Mouse (Mus musculus) intestine, embryonic 16.5 days (tissue): ENCODE results near the gene Ddx58. TPM values are rescaled to one million over a fixed set of nuclear protein-coding genes. Genes with fewer than 3 reads are reported as not detected.

Experiments used
- ATAC-seq: fragments of 200-750 bp; cut with Nextera tagmentation; 2 replicates; pipeline ENCODE4 v1.8.0; 2017; ENCODE audit warnings: moderate TSS enrichment, moderate library complexity
- H3K27ac ChIP-seq: fragments of 300-500 bp; sonication (generic); 2 replicates; pipeline ENCODE4 v1.5.1; 2014; ENCODE audit warnings: mild to moderate bottlenecking, low read length
- H3K27me3 ChIP-seq: fragments of 300-500 bp; sonication (generic); replicated peaks from 2 replicates; pipeline ENCODE4 v1.6.1; 2014; ENCODE audit warnings: low read length, control low read depth, mixed read lengths; ENCODE audit not compliant: control insufficient read depth, insufficient read depth
- H3K36me3 ChIP-seq: fragments of 300-500 bp; sonication (generic); 2 replicates; pipeline ENCODE4 v1.6.1; 2014; ENCODE audit warnings: low read length, control low read depth; ENCODE audit not compliant: control insufficient read depth, insufficient read depth
- H3K4me1 ChIP-seq: fragments of 300-500 bp; sonication (generic); 2 replicates; pipeline ENCODE4 v1.6.1; 2014; ENCODE audit warnings: low read length, control low read depth, mixed read lengths; ENCODE audit not compliant: control insufficient read depth, insufficient read depth
- H3K4me2 ChIP-seq: fragments of 300-500 bp; sonication (generic); 2 replicates; pipeline ENCODE4 v1.6.1; 2014; ENCODE audit warnings: low read depth, low read length, control low read depth
- H3K4me3 ChIP-seq: fragments of 300-500 bp; sonication (generic); 2 replicates; pipeline ENCODE4 v1.5.1; 2014; ENCODE audit warnings: mild to moderate bottlenecking, low read length
- H3K9ac ChIP-seq: fragments of 300-500 bp; sonication (generic); 2 replicates; pipeline ENCODE4 v1.6.1; 2014; ENCODE audit warnings: low read depth, low read length
- H3K9me3 ChIP-seq: fragments of 300-500 bp; sonication (generic); 2 replicates; pipeline ENCODE4 v1.6.1; 2016; ENCODE audit warnings: low read length, control low read depth; ENCODE audit not compliant: control insufficient read depth
- WGBS: fragments of 180-500 bp; shearing (Covaris S2); extraction: QIAGEN DNeasy Blood & Tissue Kit; methylation state at CpG from one replicate; pipeline ENCODE4 v1.1.7; 2014; 5-methylcytosine and 5-hydroxymethylcytosine counted together
- polyA plus RNA-seq: library from polyadenylated mRNA; unstranded; fragments of >200 nt; fragmentation: Nextera tagmentation; extraction: Ambion mirVana; gene quantifications from 2 replicates; pipeline ENCODE4 v1.2.1, GENCODE M21; 2015

The Ddx58 gene
- polyA plus RNA-seq, 1 experiment from 2014 or later, result 9.9 TPM

- H3K27ac ChIP-seq, result no peak overlapping the region
- no peak overlapping the region for H3K4me2 ChIP-seq
- 91% methylated on average over 6 of the region's 6 CpGs for WGBS
- H3K36me3 ChIP-seq, result peaks cover 8% of the 10 kb centered on the region
- H3K9me3 ChIP-seq, result no peaks in the 10 kb centered on the region
- ATAC-seq, result no peak
- H3K4me1 ChIP-seq, result peaks cover 2% of the 10 kb centered on the region; the same call in 1 of the 2 replicates
- H3K27me3 ChIP-seq, result no peaks in the 10 kb centered on the region
- H3K9ac ChIP-seq, result no peak overlapping the region
- no peak overlapping the region for H3K4me3 ChIP-seq
Measured at GRCm38 (mm10) chr4:40180046-40180445, 59.6 kb downstream of the Ddx58 start.

- peaks cover 2% of the 10 kb centered on the region; the same call in 1 of the 2 replicates for H3K4me1 ChIP-seq
- no peak overlapping the region for H3K4me2 ChIP-seq
- WGBS, result 90% methylated on average over 17 of the region's 17 CpGs
- no peaks in the 10 kb centered on the region for H3K9me3 ChIP-seq
- peaks cover 5% of the 10 kb centered on the region for H3K36me3 ChIP-seq
- H3K27me3 ChIP-seq, result no peaks in the 10 kb centered on the region
- no peak overlapping the region for H3K4me3 ChIP-seq
- H3K9ac ChIP-seq, result no peak overlapping the region
- no peak overlapping the region for H3K27ac ChIP-seq
- ATAC-seq, result no peak
Measured at GRCm38 (mm10) chr4:40178584-40178983, 61.0 kb downstream of the Ddx58 start.

GRCm38 (mm10) chr4:40174321-40174720, 65.3 kb downstream of the Ddx58 start:
- H3K27ac ChIP-seq, result no peak overlapping the region
- no peaks in the 10 kb centered on the region for H3K27me3 ChIP-seq
- peaks cover 5% of the 10 kb centered on the region for H3K36me3 ChIP-seq
- H3K9ac ChIP-seq, result no peak overlapping the region
- no peak overlapping the region for H3K4me3 ChIP-seq
- H3K4me1 ChIP-seq, result no peaks in the 10 kb centered on the region
- 54% methylated on average over 4 of the region's 4 CpGs for WGBS
- no peaks in the 10 kb centered on the region for H3K9me3 ChIP-seq
- ATAC-seq, result no peak
- no peak overlapping the region for H3K4me2 ChIP-seq

GRCm38 (mm10) chr4:40172336-40172735, 67.3 kb downstream of the Ddx58 start:
- Histone ChIP-seq H3K4me2 (no peak overlapping the region), H3K9me3 (no peaks in the 10 kb centered on the region), H3K36me3 (peaks cover 2% of the 10 kb centered on the region; the same call in 1 of the 2 replicates), H3K4me1 (no peaks in the 10 kb centered on the region), H3K9ac (no peak overlapping the region), H3K27me3 (no peaks in the 10 kb centered on the region), H3K4me3 (no peak overlapping the region), H3K27ac (no peak overlapping the region)
- WGBS, result 89% methylated on average over 2 of the region's 2 CpGs
- ATAC-seq, result no peak

- Histone ChIP-seq H3K27me3 (no peaks in the 10 kb centered on the region), H3K36me3 (peaks cover 2% of the 10 kb centered on the region; the same call in 1 of the 2 replicates), H3K9ac (no peak overlapping the region), H3K4me2 (no peak overlapping the region), H3K4me3 (no peak overlapping the region), H3K9me3 (no peaks in the 10 kb centered on the region), H3K27ac (no peak overlapping the region), H3K4me1 (no peaks in the 10 kb centered on the region)
- WGBS, result 89% methylated on average over 4 of the region's 4 CpGs
- no peak for ATAC-seq
Measured at GRCm38 (mm10) chr4:40171477-40171876, 68.2 kb downstream of the Ddx58 start.

GRCm38 (mm10) chr4:40163646-40164045, 76.0 kb downstream of the Ddx58 start:
- no peak overlapping the region for H3K9ac ChIP-seq
- H3K27me3 ChIP-seq, result no peaks in the 10 kb centered on the region
- no peak for ATAC-seq
- WGBS, result 91% methylated on average over 10 of the region's 10 CpGs
- no peak overlapping the region for H3K27ac ChIP-seq
- no peaks in the 10 kb centered on the region for H3K9me3 ChIP-seq
- H3K4me2 ChIP-seq, result no peak overlapping the region
- no peaks in the 10 kb centered on the region for H3K36me3 ChIP-seq
- no peaks in the 10 kb centered on the region for H3K4me1 ChIP-seq
- H3K4me3 ChIP-seq, result no peak overlapping the region

GRCm38 (mm10) chr4:40160591-40161434, 78.8 kb downstream of the Ddx58 start:
- H3K9ac ChIP-seq, result no peak overlapping the region
- no peak overlapping the region for H3K4me2 ChIP-seq
- no peak for ATAC-seq
- no peak overlapping the region for H3K27ac ChIP-seq
- no peak overlapping the region for H3K4me3 ChIP-seq
- H3K36me3 ChIP-seq, result no peaks in the 10 kb centered on the region
- H3K9me3 ChIP-seq, result no peaks in the 10 kb centered on the region
- H3K4me1 ChIP-seq, result peaks cover 17% of the 10 kb centered on the region
- no peaks in the 10 kb centered on the region for H3K27me3 ChIP-seq
- 93% methylated on average over 8 of the region's 8 CpGs for WGBS

GRCm38 (mm10) chr4:40158224-40158540, 81.4 kb downstream of the Ddx58 start:
- H3K36me3 ChIP-seq, result no peaks in the 10 kb centered on the region
- ATAC-seq, result no peak
- no peak overlapping the region for H3K9ac ChIP-seq
- H3K9me3 ChIP-seq, result no peaks in the 10 kb centered on the region
- no peaks in the 10 kb centered on the region for H3K27me3 ChIP-seq
- no peak overlapping the region for H3K27ac ChIP-seq
- H3K4me3 ChIP-seq, result no peak overlapping the region
- 74% methylated on average over 5 of the region's 5 CpGs for WGBS
- peaks cover 23% of the 10 kb centered on the region for H3K4me1 ChIP-seq
- no peak overlapping the region for H3K4me2 ChIP-seq

- Histone ChIP-seq H3K27me3 (no peaks in the 10 kb centered on the region), H3K27ac (0 out of 2 replicates have a peak overlapping the region, but pooled peaks have one; percentile 15), H3K4me3 (no peak overlapping the region), H3K36me3 (no peaks in the 10 kb centered on the region), H3K4me1 (peaks cover 23% of the 10 kb centered on the region), H3K9me3 (no peaks in the 10 kb centered on the region), H3K4me2 (no peak overlapping the region), H3K9ac (no peak overlapping the region)
- WGBS, result 61% methylated on average over 5 of the region's 5 CpGs
- no peak for ATAC-seq
Measured at GRCm38 (mm10) chr4:40157500-40158223, 82.0 kb downstream of the Ddx58 start.
